Mouse (Mus musculus): ENCODE data around the gene Map2k2. TPM values are rescaled to one million over a fixed set of nuclear protein-coding genes. Genes with fewer than 3 reads are reported as not detected.
A peak's percentile ranks its signal among the peaks of the same experiment; 100 is the strongest.

Map2k2 gene
- polyA plus RNA-seq, 1 experiment from 2014 or later = 167 TPM

DNA sequence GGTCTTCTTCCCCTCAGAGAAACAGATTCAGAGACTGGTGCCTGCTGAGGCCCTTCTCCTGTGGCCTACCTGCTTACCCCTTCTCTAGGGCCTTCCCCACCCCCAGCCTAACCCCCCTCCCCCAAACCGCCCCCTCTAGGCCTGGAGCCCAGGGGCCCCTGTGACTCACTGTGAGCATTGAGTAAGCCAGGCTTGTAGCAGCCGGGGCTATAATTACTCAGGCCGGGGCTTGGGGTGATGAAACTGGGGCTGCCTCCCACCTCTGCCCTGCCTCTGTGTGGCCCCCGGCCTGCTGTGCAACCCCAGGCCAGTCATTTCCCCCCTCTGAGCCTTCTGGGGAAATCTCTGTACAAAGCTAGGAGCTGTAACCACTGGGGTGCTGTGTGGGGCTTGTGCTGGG is 40.6 kb downstream of the Map2k2 start:
- Histone ChIP-seq H3K4me1 (peaks cover 70% of the 10 kb centered on the region), H3K4me3 (no peak overlapping the region), H3K4me2 (peak overlapping the region; percentile 23; the same call in 1 of the 2 replicates), H3K27me3 (replicated peaks) (no peaks in the 10 kb centered on the region), H3K36me3 (peaks cover 99% of the 10 kb centered on the region), H3K9me3 (replicated peaks) (no peaks in the 10 kb centered on the region), H3K27ac (0 out of 2 replicates have a peak overlapping the region, but pooled peaks have one; percentile 11), H3K9ac (no peak overlapping the region)
- no peak for ATAC-seq
- 78% methylated on average over 4 of the region's 4 CpGs for WGBS (ENCODE audit: insufficient replicate concordance)

DNA sequence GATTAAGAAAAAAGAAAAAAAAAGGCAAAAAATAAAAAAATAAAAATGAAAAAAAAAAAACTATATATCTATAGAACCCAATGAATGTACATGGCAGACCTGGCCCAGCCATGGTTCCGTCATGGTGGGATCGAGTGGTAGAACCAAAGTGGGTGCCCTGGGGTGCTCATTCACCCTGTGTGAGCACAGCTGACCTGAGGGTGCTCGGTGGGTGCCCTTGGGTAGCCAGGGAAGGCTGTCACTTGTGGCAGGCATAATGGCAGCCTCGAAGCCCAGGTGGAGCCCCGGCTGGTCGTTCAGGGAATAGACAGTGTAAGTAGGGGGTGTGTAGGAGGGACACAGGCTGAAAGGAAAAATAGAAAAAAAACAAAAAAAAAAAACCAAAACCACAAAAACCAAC is 45.5 kb downstream of the Map2k2 start:
- Histone ChIP-seq H3K9me3 (replicated peaks) (no peaks in the 10 kb centered on the region), H3K27me3 (replicated peaks) (no peaks in the 10 kb centered on the region), H3K4me3 (no peak overlapping the region), H3K36me3 (peaks cover 94% of the 10 kb centered on the region), H3K9ac (no peak overlapping the region), H3K4me1 (peaks cover 32% of the 10 kb centered on the region), H3K4me2 (no peak overlapping the region), H3K27ac (no peak overlapping the region)
- WGBS (ENCODE audit: insufficient replicate concordance) = 59% methylated on average over 6 of the region's 6 CpGs
- no peak for ATAC-seq

DNA sequence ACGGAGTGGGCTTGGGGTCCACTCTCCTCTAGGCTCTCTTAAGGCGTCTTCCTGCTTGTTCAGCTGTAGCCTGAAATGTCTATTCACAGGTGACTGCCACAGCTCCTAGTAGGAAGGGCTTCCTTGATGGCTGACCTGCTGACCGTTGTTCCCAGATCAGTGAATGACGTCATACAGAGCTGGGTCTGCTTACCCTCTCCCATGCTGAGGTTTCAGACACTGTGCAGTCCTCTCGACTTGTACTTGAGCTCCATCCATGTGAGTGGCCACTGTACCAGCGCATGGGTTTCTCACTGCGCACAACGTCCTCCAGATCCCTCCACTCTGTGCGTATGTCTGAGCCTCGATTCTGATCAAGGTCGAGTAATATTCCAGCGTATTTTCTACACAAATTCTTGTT is 46.9 kb downstream of the Map2k2 start:
- Histone ChIP-seq H3K4me2 (no peak overlapping the region), H3K27me3 (replicated peaks) (no peaks in the 10 kb centered on the region), H3K27ac (peak overlapping the region; percentile 64), H3K36me3 (peaks cover 94% of the 10 kb centered on the region), H3K4me1 (peaks cover 24% of the 10 kb centered on the region), H3K9me3 (replicated peaks) (no peaks in the 10 kb centered on the region), H3K9ac (no peak overlapping the region), H3K4me3 (no peak overlapping the region)
- 51% methylated on average over 12 of the region's 12 CpGs for WGBS (ENCODE audit: insufficient replicate concordance)
- ATAC-seq = peak; percentile 16; the same call in 1 of the 2 replicates

DNA sequence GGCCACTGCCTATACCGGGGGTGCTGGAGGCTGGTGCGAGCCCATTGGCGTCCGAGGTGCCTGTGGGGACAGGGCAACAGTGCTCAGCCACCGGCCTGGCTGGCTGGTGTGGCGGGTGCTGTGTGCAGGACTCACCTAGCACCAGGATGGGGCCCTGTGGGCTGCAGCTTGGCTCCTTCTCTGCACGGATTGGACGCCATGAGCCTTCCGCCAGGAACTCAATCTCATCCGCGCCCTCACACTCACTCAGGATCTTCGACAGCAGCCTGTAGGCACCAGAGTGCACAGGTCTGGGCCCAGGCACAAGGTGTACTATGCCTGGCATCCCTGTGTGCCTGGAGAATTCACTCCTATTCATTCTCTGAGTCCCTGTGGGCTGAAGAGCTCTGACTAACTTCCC is 48.6 kb downstream of the Map2k2 start:
- Histone ChIP-seq H3K4me3 (no peak overlapping the region), H3K9me3 (replicated peaks) (no peaks in the 10 kb centered on the region), H3K9ac (no peak overlapping the region), H3K4me1 (peaks cover 28% of the 10 kb centered on the region), H3K27me3 (replicated peaks) (no peaks in the 10 kb centered on the region), H3K27ac (no peak overlapping the region), H3K4me2 (no peak overlapping the region), H3K36me3 (peaks cover 94% of the 10 kb centered on the region)
- no peak for ATAC-seq
- WGBS (ENCODE audit: insufficient replicate concordance) = 90% methylated on average over 12 of the region's 12 CpGs

DNA sequence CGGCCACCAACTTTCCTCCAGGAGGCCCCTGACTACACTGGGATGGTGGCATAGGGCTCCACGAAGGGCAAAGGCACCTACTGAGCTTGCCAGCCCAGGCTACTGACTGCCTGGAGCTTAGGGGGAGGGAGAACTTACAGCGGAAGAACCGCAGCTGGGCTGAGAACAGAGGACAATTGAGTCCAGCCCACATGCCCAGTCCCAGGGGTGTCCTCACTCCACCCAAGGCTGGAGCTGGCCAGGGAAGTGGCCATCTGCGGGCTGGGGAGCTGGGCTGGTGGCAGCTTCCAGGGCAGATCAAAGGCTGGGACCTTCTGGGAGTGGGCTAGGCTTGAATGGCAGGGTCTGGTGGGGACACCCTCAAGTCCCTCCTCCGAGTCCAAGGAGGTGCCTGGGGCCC is 49.0 kb downstream of the Map2k2 start:
- ATAC-seq = no peak
- peaks cover 92% of the 10 kb centered on the region for H3K36me3 ChIP-seq

DNA sequence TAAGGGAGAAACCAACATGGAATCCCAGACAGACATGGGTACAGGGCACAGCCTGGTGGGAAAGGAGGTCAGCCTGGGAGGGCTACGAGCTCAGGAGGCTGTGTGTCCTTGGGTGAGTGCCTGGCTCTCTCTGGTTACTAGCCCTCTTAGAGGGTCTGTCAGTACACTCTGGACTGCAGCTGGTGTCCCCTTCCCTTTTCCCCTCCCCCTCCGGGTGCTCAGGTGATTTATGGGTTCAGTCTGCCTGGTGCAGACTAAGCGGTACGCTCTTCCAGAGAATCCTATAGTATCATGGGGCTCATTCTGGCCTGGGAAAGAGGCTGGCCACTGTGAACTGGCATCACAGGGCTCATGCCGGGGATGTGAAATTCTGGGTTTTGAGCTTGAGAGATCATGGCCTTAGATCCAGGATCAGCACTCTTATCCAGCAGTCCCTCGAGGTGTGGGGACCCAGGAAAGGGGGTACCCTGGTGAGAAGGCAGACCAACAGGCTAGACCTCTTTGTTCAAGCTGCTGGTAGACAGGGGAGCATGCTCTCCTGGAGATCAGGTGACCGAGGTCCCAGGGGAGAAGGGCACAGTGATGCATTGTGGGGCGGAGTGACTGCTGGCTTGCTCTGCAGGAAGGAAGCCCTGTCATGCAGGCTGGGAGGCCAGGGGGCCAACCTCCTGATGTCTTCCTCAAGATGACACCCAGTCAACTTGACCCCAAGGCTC is 56.0 kb downstream of the Map2k2 start:
- H3K36me3 ChIP-seq = peaks cover 82% of the 10 kb centered on the region
- H3K27ac ChIP-seq = peak overlapping the region; percentile 17; the same call in 1 of the 2 replicates
- H3K4me3 ChIP-seq = no peak overlapping the region
- H3K4me2 ChIP-seq = no peak overlapping the region; the same call in 1 of the 2 replicates
- no peak for ATAC-seq
- no peaks in the 10 kb centered on the region for H3K9me3 ChIP-seq (replicated peaks)
- H3K9ac ChIP-seq = 0 out of 2 replicates have a peak overlapping the region, but pooled peaks have one; percentile 5
- no peaks in the 10 kb centered on the region for H3K27me3 ChIP-seq (replicated peaks)
- H3K4me1 ChIP-seq = peaks cover 69% of the 10 kb centered on the region
- WGBS (ENCODE audit: insufficient replicate concordance) = 64% methylated on average over 8 of the region's 8 CpGs

More for the DNA sequence above, 49.0 kb downstream of the Map2k2 start:
- H3K4me2 ChIP-seq = no peak overlapping the region
- WGBS (ENCODE audit: insufficient replicate concordance) = 81% methylated on average over 6 of the region's 6 CpGs
- H3K4me1 ChIP-seq = peaks cover 28% of the 10 kb centered on the region
- no peaks in the 10 kb centered on the region for H3K9me3 ChIP-seq (replicated peaks)
- H3K27ac ChIP-seq = peak overlapping the region; percentile 45; the same call in 1 of the 2 replicates
- no peak overlapping the region for H3K9ac ChIP-seq
- no peaks in the 10 kb centered on the region for H3K27me3 ChIP-seq (replicated peaks)
- H3K4me3 ChIP-seq = no peak overlapping the region

DNA sequence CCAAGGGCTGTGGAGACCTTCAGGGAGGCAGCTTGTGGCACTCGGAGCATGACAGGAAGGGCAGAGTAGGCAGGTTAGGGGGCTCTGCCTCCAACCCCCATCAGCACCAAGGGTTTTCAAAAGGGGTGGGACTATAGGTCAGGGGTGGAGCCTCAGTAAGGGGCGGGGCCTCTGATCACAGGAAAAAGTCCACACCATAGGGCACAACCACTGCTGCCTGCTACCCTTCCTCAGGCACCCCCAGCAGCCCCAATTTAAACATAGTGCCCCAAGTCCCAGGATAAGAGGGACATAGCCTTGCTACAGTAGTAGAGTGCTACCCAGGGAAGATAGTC is 56.6 kb downstream of the Map2k2 start:
- H3K36me3 ChIP-seq = peaks cover 76% of the 10 kb centered on the region
- peaks cover 74% of the 10 kb centered on the region for H3K4me1 ChIP-seq

DNA sequence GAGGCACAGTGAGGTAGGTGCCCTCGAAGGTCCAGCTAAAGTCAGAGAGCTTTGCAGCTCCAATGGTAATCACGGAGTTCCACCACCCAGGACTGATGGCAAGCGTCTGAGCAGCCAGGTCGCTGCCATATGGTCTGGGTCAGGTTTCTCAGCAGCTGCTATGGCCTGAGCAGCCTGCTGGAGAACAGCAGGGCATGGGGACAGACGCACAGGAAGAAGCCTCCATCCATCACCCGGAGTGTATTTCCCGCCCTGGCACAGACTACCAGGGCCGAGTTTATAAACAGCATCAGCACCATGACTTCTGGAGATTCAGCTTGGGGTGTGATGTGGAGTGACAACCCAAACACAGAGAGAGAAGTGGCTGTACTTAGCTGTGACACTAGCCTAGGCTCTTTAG is 59.4 kb downstream of the Map2k2 start:
- no peaks in the 10 kb centered on the region for H3K9me3 ChIP-seq (replicated peaks)
- H3K4me2 ChIP-seq = no peak overlapping the region
- H3K4me3 ChIP-seq = no peak overlapping the region
- ATAC-seq = no peak
- no peaks in the 10 kb centered on the region for H3K27me3 ChIP-seq (replicated peaks)
- WGBS (ENCODE audit: insufficient replicate concordance) = 79% methylated on average over 8 of the region's 8 CpGs
- H3K4me1 ChIP-seq = peaks cover 81% of the 10 kb centered on the region
- H3K27ac ChIP-seq = 0 out of 2 replicates have a peak overlapping the region, but pooled peaks have one; percentile 4
- H3K9ac ChIP-seq = no peak overlapping the region
- peaks cover 50% of the 10 kb centered on the region for H3K36me3 ChIP-seq

More for the DNA sequence above, 56.6 kb downstream of the Map2k2 start:
- Histone ChIP-seq H3K27me3 (replicated peaks) (no peaks in the 10 kb centered on the region), H3K4me2 (peak overlapping the region; percentile 9; the same call in 1 of the 2 replicates), H3K27ac (no peak overlapping the region), H3K9me3 (replicated peaks) (no peaks in the 10 kb centered on the region), H3K9ac (no peak overlapping the region), H3K4me3 (no peak overlapping the region)
- no peak for ATAC-seq
- 32% methylated on average over 2 of the region's 2 CpGs for WGBS (ENCODE audit: insufficient replicate concordance)

DNA sequence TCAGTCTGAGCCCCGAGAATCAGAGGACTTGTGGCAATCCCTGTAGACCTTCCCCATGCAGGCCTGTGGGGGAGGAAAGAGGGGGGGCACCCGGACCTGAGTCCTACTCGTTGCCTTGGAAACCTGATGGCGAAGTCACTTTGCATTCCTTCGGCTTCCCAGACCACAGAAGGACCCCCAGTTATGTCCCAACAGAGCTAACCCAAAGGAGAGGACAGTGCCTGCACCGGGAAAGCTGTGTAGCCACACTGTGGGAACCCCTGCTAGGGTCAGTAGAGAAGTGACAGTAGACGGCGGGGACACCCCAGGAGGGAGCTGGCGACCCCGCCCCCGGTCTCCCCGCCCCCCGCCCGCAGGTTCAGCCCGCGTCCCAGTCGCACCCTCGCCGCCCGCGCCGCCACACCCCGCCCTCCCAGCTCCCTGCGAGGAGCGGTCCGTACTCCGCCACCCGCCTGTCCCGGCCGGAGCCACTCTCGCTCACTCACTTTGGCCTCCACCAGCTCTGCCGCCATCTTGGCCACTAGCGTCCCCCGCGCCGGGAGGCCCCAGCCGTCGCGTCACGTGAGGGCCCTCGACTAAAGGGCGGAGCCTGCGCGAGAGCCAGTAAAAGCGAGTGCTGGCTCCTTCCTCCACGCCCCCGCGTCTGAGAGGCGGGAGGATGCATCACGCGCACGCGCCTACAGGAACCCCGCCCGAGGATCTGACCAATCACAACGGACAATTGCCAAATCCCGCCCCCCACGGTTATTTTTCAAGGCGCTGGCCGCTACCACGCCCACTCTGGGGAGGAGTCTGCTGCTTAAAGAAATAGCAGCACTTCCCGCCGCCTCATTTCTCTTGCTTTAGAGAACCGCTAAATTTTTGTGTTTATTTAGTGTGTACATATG is 61.7 kb downstream of the Map2k2 start, which contains the start of gene Pias4:
Pias4 (minus strand) TSS at position 724 of the 887 bp plus-strand sequence.
- 1% methylated on average over 64 of the region's 64 CpGs for WGBS (ENCODE audit: insufficient replicate concordance)
- Histone ChIP-seq H3K36me3 (peaks cover 27% of the 10 kb centered on the region), H3K27ac (peak within 1 kb of the TSS; percentile 95), H3K27me3 (replicated peaks) (no peaks in the 10 kb centered on the region), H3K9ac (peak within 1 kb of the TSS; percentile 96), H3K4me2 (peak within 1 kb of the TSS; percentile 89), H3K9me3 (replicated peaks) (no peaks in the 10 kb centered on the region), H3K4me1 (peaks cover 60% of the 10 kb centered on the region), H3K4me3 (peak within 1 kb of the TSS; percentile 98)
- ATAC-seq = peak; percentile 84

DNA sequence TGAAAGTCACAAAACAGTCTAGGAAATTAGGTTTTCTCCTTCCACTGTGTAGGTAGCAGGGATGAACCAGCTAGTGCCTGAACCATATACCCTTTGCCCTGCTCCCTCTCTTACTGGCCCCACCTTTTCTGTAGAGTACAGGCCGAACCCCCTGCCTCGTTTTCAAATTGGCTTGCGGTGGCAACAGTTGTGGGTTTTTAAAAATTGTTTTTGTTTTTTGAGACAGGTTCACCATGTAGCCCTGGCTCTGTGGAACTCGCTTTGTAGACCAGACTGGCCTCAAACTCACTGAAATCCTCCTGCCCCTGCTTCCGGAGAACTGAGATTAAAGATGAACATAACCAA is 62.3 kb downstream of the Map2k2 start:
- H3K9ac ChIP-seq = peak overlapping the region; percentile 70
- no peaks in the 10 kb centered on the region for H3K9me3 ChIP-seq (replicated peaks)
- 2% methylated on average over 5 of the region's 5 CpGs for WGBS (ENCODE audit: insufficient replicate concordance)
- H3K27me3 ChIP-seq (replicated peaks) = no peaks in the 10 kb centered on the region
- H3K4me3 ChIP-seq = peak overlapping the region; percentile 98
- H3K36me3 ChIP-seq = peaks cover 22% of the 10 kb centered on the region
- peaks cover 60% of the 10 kb centered on the region for H3K4me1 ChIP-seq
- H3K27ac ChIP-seq = peak overlapping the region; percentile 95
- H3K4me2 ChIP-seq = peak overlapping the region; percentile 89
- ATAC-seq = peak; percentile 63

DNA sequence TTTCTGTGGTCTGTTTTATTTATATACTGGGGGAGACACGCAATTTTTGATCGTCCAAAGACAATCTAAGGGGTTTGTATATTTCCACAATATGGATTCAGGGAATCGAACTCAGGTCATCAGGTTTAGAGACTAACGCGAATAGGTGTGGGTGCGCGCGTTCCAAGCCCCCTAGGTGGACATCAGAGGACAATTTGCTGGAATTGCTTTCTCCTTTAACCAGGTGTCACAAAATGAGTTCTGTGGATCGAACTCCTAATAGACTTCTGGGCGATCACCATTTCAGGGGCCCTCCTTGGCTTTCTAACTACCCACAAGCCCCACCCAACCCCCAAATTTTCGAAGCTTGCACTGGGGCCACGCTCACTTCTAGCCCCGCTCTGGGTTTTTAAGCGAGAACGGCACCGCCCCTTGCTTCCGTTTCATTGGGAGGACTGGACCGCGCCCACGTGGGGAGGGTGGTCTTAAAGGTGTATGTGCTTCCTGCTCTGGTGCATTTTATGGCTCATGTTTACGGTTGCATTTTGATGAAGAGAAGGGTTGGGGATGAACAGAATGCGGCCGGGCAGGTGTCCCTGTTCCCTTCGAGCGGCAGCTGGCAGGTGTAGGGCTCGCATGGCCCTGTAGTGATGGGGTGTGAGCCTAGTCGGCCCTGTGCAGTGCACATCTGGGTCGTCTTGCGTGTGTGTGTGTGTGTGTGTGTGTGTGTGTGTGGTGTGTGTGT is 63.0 kb downstream of the Map2k2 start:
- Histone ChIP-seq H3K4me2 (peak overlapping the region; percentile 89), H3K27me3 (replicated peaks) (no peaks in the 10 kb centered on the region), H3K27ac (peak overlapping the region; percentile 95), H3K4me3 (peak overlapping the region; percentile 98), H3K36me3 (peaks cover 16% of the 10 kb centered on the region), H3K9me3 (replicated peaks) (no peaks in the 10 kb centered on the region), H3K9ac (peak overlapping the region; percentile 70), H3K4me1 (peaks cover 62% of the 10 kb centered on the region)
- 1% methylated on average over 29 of the region's 29 CpGs for WGBS (ENCODE audit: insufficient replicate concordance)
- peak; percentile 73 for ATAC-seq
